Mouse (Mus musculus): ENCODE measurements at regions not wholly inside any gene's neighbourhood (a gene's known extent, or its start where the extent isn't known, plus 50 kb on each side); places are given as distances from the start of the nearest gene placed in this dataset.
A peak's percentile ranks its signal among the peaks of the same experiment; 100 is the strongest.

- Histone ChIP-seq H3K27ac (replicated peaks; ENCODE audit: low read depth, low read length) (no peak overlapping the region), H3K4me3 (ENCODE audit: insufficient read depth, low read depth, low read length) (no peak overlapping the region), H3K4me1 (ENCODE audit: control insufficient read depth, insufficient read depth, insufficient read length, low read length) (peaks cover 6% of the 10 kb centered on the region; the same call in 1 of the 2 replicates)
These were observed 137.8 kb downstream of the Ets2 start for GRCm38 (mm10) chr16:95839512-95840253.

GRCm38 (mm10) chr16:95838886-95839430 is 137.1 kb downstream of the Ets2 start:
- H3K27ac ChIP-seq (replicated peaks; ENCODE audit: low read depth, low read length), result no peak overlapping the region

GRCm38 (mm10) chr16:95838478-95838846 is 136.6 kb downstream of the Ets2 start:
- no peak overlapping the region for H3K27ac ChIP-seq (replicated peaks; ENCODE audit: low read depth, low read length)
- H3K4me1 ChIP-seq (ENCODE audit: control insufficient read depth, insufficient read depth, insufficient read length, low read length), result peaks cover 16% of the 10 kb centered on the region
- no peak overlapping the region for H3K4me3 ChIP-seq (ENCODE audit: insufficient read depth, low read depth, low read length)

More at GRCm38 (mm10) chr16:95838886-95839430, 137.1 kb downstream of the Ets2 start:
- Histone ChIP-seq H3K4me3 (ENCODE audit: insufficient read depth, low read depth, low read length) (no peak overlapping the region), H3K4me1 (ENCODE audit: control insufficient read depth, insufficient read depth, insufficient read length, low read length) (peaks cover 13% of the 10 kb centered on the region)

- H3K4me3 ChIP-seq (ENCODE audit: insufficient read depth, low read depth, low read length), result no peak overlapping the region
- peaks cover 19% of the 10 kb centered on the region for H3K4me1 ChIP-seq (ENCODE audit: control insufficient read depth, insufficient read depth, insufficient read length, low read length)
- no peak overlapping the region for H3K27ac ChIP-seq (replicated peaks; ENCODE audit: low read depth, low read length)
These were observed 136.0 kb downstream of the Ets2 start for GRCm38 (mm10) chr16:95837723-95838477.

- H3K4me3 ChIP-seq (ENCODE audit: insufficient read depth, low read depth, low read length), result no peak overlapping the region
- peaks cover 35% of the 10 kb centered on the region for H3K4me1 ChIP-seq (ENCODE audit: control insufficient read depth, insufficient read depth, insufficient read length, low read length)
- 0 out of 2 replicates have a peak overlapping the region, but pooled peaks have one; percentile 9 for H3K27ac ChIP-seq (replicated peaks; ENCODE audit: low read depth, low read length)
These were observed 134.1 kb downstream of the Ets2 start for GRCm38 (mm10) chr16:95835941-95836340.

GRCm38 (mm10) chr16:95834556-95835288 is 132.8 kb downstream of the Ets2 start:
- H3K4me3 ChIP-seq (ENCODE audit: insufficient read depth, low read depth, low read length), result no peak overlapping the region
- peaks cover 43% of the 10 kb centered on the region for H3K4me1 ChIP-seq (ENCODE audit: control insufficient read depth, insufficient read depth, insufficient read length, low read length)
- H3K27ac ChIP-seq (replicated peaks; ENCODE audit: low read depth, low read length), result peak overlapping the region; percentile 97

- peaks cover 41% of the 10 kb centered on the region for H3K4me1 ChIP-seq (ENCODE audit: control insufficient read depth, insufficient read depth, insufficient read length, low read length)
- H3K27ac ChIP-seq (replicated peaks; ENCODE audit: low read depth, low read length), result peak overlapping the region; percentile 97
- H3K4me3 ChIP-seq (ENCODE audit: insufficient read depth, low read depth, low read length), result no peak overlapping the region
These were observed 131.6 kb downstream of the Ets2 start for GRCm38 (mm10) chr16:95833455-95833854.

- Histone ChIP-seq H3K4me3 (ENCODE audit: insufficient read depth, low read depth, low read length) (no peak overlapping the region), H3K27ac (replicated peaks; ENCODE audit: low read depth, low read length) (peak overlapping the region; percentile 97), H3K4me1 (ENCODE audit: control insufficient read depth, insufficient read depth, insufficient read length, low read length) (peaks cover 41% of the 10 kb centered on the region)
These were observed 130.5 kb downstream of the Ets2 start for GRCm38 (mm10) chr16:95832346-95832739.

GRCm38 (mm10) chr16:95831566-95832345 is 129.9 kb downstream of the Ets2 start:
- Histone ChIP-seq H3K27ac (replicated peaks; ENCODE audit: low read depth, low read length) (peak overlapping the region; percentile 97), H3K4me1 (ENCODE audit: control insufficient read depth, insufficient read depth, insufficient read length, low read length) (peaks cover 41% of the 10 kb centered on the region), H3K4me3 (ENCODE audit: insufficient read depth, low read depth, low read length) (no peak overlapping the region)

GRCm38 (mm10) chr16:95827402-95827737 is 125.5 kb downstream of the Ets2 start:
- peak overlapping the region; percentile 48; the same call in 1 of the 2 replicates for H3K27ac ChIP-seq (replicated peaks; ENCODE audit: low read depth, low read length)
- no peak overlapping the region for H3K4me3 ChIP-seq (ENCODE audit: insufficient read depth, low read depth, low read length)
- H3K4me1 ChIP-seq (ENCODE audit: control insufficient read depth, insufficient read depth, insufficient read length, low read length), result peaks cover 33% of the 10 kb centered on the region

- peak overlapping the region; percentile 48; the same call in 1 of the 2 replicates for H3K27ac ChIP-seq (replicated peaks; ENCODE audit: low read depth, low read length)
- peaks cover 28% of the 10 kb centered on the region for H3K4me1 ChIP-seq (ENCODE audit: control insufficient read depth, insufficient read depth, insufficient read length, low read length)
- H3K4me3 ChIP-seq (ENCODE audit: insufficient read depth, low read depth, low read length), result no peak overlapping the region
These were observed 125.0 kb downstream of the Ets2 start for GRCm38 (mm10) chr16:95826681-95827401.

GRCm38 (mm10) chr16:95825723-95826122 is 123.8 kb downstream of the Ets2 start:
- peak overlapping the region; percentile 63 for H3K27ac ChIP-seq (replicated peaks; ENCODE audit: low read depth, low read length)
- H3K4me3 ChIP-seq (ENCODE audit: insufficient read depth, low read depth, low read length), result no peak overlapping the region
- peaks cover 25% of the 10 kb centered on the region for H3K4me1 ChIP-seq (ENCODE audit: control insufficient read depth, insufficient read depth, insufficient read length, low read length)

GRCm38 (mm10) chr16:95824720-95825534 is 123.1 kb downstream of the Ets2 start:
- Histone ChIP-seq H3K27ac (replicated peaks; ENCODE audit: low read depth, low read length) (peak overlapping the region; percentile 63), H3K4me1 (ENCODE audit: control insufficient read depth, insufficient read depth, insufficient read length, low read length) (peaks cover 21% of the 10 kb centered on the region), H3K4me3 (ENCODE audit: insufficient read depth, low read depth, low read length) (no peak overlapping the region)
